Mouse (Mus musculus) retina, postnatal 7 days (tissue): Measurements from ENCODE around the gene Olfr1454.

Source experiments
- DNase-seq: peaks from one replicate; pipeline ENCODE4 v3.0.0-alpha.2; 2012; ENCODE audit warnings: low read depth, low spot score

Gene Olfr1454

GRCm38 (mm10) chr19:13060310-13060709, at the start of gene Olfr1454:
Olfr1454 (plus strand) TSS chr19:13060610.
- DNase-seq: no peak

- DNase-seq: no peak
Observed at GRCm38 (mm10) chr19:13028227-13028626, 32.2 kb upstream of the Olfr1454 start, which contains the start of gene Olfr1453. Olfr1453 (minus strand) TSS chr19:13028327.

- DNase-seq: no peak
Observed at GRCm38 (mm10) chr19:13093908-13094307, 33.5 kb downstream of the Olfr1454 start.

GRCm38 (mm10) chr19:13097791-13098190, 37.4 kb downstream of the Olfr1454 start, which contains the start of gene Olfr1457:
Olfr1457 (minus strand) TSS chr19:13097891.
- DNase-seq: no peak

- DNase-seq: no peak
Observed at GRCm38 (mm10) chr19:13106675-13107074, 46.3 kb downstream of the Olfr1454 start, which contains the start of gene Olfr1458. Olfr1458 (minus strand) TSS chr19:13106775.
